Mouse (Mus musculus) erythroid progenitor cell, adult 5-6 weeks (primary cell): ENCODE results near the gene Ulk1. TPM values are rescaled to one million over a fixed set of nuclear protein-coding genes. Genes with fewer than 3 reads are reported as not detected.
A peak's percentile ranks its signal among the peaks of the same experiment; 100 is the strongest.
"Not testable (repeated sequence)": the region's sequence is repeated elsewhere in the genome, so short reads cannot be mapped to it uniquely, and the experiment has no call there.

Source experiments
- ATAC-seq: replicated peaks from 2 replicates; pipeline ENCODE4 v1.8.0; 2016; ENCODE audit warnings: moderate number of reproducible peaks, mild to moderate bottlenecking, moderate TSS enrichment, inconsistent platforms; ENCODE audit not compliant: poor library complexity, low FRiP score, severe bottlenecking
- total RNA-seq, 2 experiments: library from RNA; stranded (forward) in 1 of 2; stranded (reverse) in 1 of 2; fragments of 150-400 nt in 1 of 2; fragments of 186-747, 209-891 nt in 1 of 2; gene quantifications; 2 replicates each; pipeline versions ENCODE4 v1.2.3 to v1.2.4; 2015 to 2017; ENCODE audit warnings: low replicate concordance in 2 of 2

The Ulk1 gene
- total RNA-seq, 2 experiments from 2014 or later, result 28.7 to 50.3 TPM

GRCm38 (mm10) chr5:110772945-110773344 is 37.0 kb downstream of the Ulk1 start:
- not testable (repeated sequence) for ATAC-seq

GRCm38 (mm10) chr5:110770448-110771158 is 39.3 kb downstream of the Ulk1 start, which contains the start of gene Ep400:
Gene Ep400, minus strand, starts transcription at chr5:110770717.
- peak; percentile 88 for ATAC-seq

- peak; percentile 45 for ATAC-seq
Observed at GRCm38 (mm10) chr5:110770031-110770445, 39.9 kb downstream of the Ulk1 start.

- no peak for ATAC-seq
Observed at GRCm38 (mm10) chr5:110769272-110769671, 40.6 kb downstream of the Ulk1 start.

GRCm38 (mm10) chr5:110763890-110764289 is 46.0 kb downstream of the Ulk1 start:
- no peak for ATAC-seq

- no peak for ATAC-seq
Observed at GRCm38 (mm10) chr5:110745021-110745420, 64.9 kb downstream of the Ulk1 start.

- ATAC-seq, result no peak
Observed at GRCm38 (mm10) chr5:110739496-110740275, 70.2 kb downstream of the Ulk1 start.

- ATAC-seq, result no peak
Observed at GRCm38 (mm10) chr5:110735606-110736005, 74.3 kb downstream of the Ulk1 start.

Other genes starting within 250 kb of the Ulk1 start
- 12.2 and 18.4 TPM in 2 replicates for gene Noc4l, start 156.7 kb downstream of the Ulk1 start, total RNA-seq (2015; ENCODE audit: low replicate concordance)
- 3.3 TPM in 2 replicates for gene Noc4l, start 156.7 kb downstream of the Ulk1 start, total RNA-seq (2017; ENCODE audit: low replicate concordance)
- gene Ddx51, start 156.6 kb downstream of the Ulk1 start, total RNA-seq (2015; ENCODE audit: low replicate concordance), result 1.4 and 3.4 TPM in 2 replicates
- 2.8 TPM in 1 of 2 replicates, not detected in the other for gene Ddx51, start 156.6 kb downstream of the Ulk1 start, total RNA-seq (2017; ENCODE audit: low replicate concordance)
- 124 and 132 TPM in 2 replicates for gene Ep400, start 39.4 kb downstream of the Ulk1 start, total RNA-seq (2015; ENCODE audit: low replicate concordance)
- 94.1 and 117 TPM in 2 replicates for gene Ep400, start 39.4 kb downstream of the Ulk1 start, total RNA-seq (2017; ENCODE audit: low replicate concordance)
- 2.1 and 3.6 TPM in 2 replicates for gene Pus1, start 29.4 kb downstream of the Ulk1 start, total RNA-seq (2015; ENCODE audit: low replicate concordance)
- 1.7 and 4.1 TPM in 2 replicates for gene Pus1, start 29.4 kb downstream of the Ulk1 start, total RNA-seq (2017; ENCODE audit: low replicate concordance)
- 26.4 and 63.1 TPM in 2 replicates for gene Hscb, start 29.7 kb upstream of the Ulk1 start, total RNA-seq (2015; ENCODE audit: low replicate concordance)
- 38.1 and 50.4 TPM in 2 replicates for gene Hscb, start 29.7 kb upstream of the Ulk1 start, total RNA-seq (2017; ENCODE audit: low replicate concordance)
- gene Chek2, start 29.9 kb upstream of the Ulk1 start, total RNA-seq (2015; ENCODE audit: low replicate concordance), result 55.9 and 67.5 TPM in 2 replicates
- 93.8 and 111 TPM in 2 replicates for gene Chek2, start 29.9 kb upstream of the Ulk1 start, total RNA-seq (2017; ENCODE audit: low replicate concordance)
- gene Ttc28, start 69.7 kb upstream of the Ulk1 start, total RNA-seq (2015; ENCODE audit: low replicate concordance), result 4.2 and 5.4 TPM in 2 replicates
- 3.9 and 6.8 TPM in 2 replicates for gene Ttc28, start 69.7 kb upstream of the Ulk1 start, total RNA-seq (2017; ENCODE audit: low replicate concordance)